ENCODE assay signal across 19 mouse cellular contexts in genomic region chr7:114536179-114536578, GRCm38 (mm10). TPM values are rescaled to one million over a fixed set of nuclear protein-coding genes. Genes with fewer than 3 reads are reported as not detected.
"Had no signal": no experiment of that assay in that cellular context is flagged by ENCODE, and none has a peak within 500 bp of the region (broad histone marks: within the 10 kb centered on the region; RNA-seq: fewer than 3 reads in every experiment).

No protein-coding gene starts in this region.

- H3K4me2 ChIP-seq: limb, embryonic 13.5 days; limb, embryonic 15.5 days; liver, embryonic 12.5 days; lung, embryonic 14.5 days; midbrain, embryonic 11.5 days; midbrain, embryonic 13.5 days; midbrain, embryonic 15.5 days; neural tube, embryonic 13.5 days; neural tube, embryonic 15.5 days; stomach, embryonic 15.5 days had no signal

- H3K9ac ChIP-seq: limb, embryonic 13.5 days; limb, embryonic 15.5 days; liver, embryonic 12.5 days; liver, embryonic 14.5 days; lung, embryonic 14.5 days; midbrain, embryonic 13.5 days; midbrain, embryonic 15.5 days; neural tube, embryonic 13.5 days; neural tube, embryonic 15.5 days; stomach, embryonic 15.5 days had no signal

- DNase-seq: lung, embryonic 14.5 days; retina, postnatal 1 day; right cerebral cortex, postnatal 14 days; thymus, adult 18-20 months; thymus, postnatal 14 days; thymus, postnatal 36 days had no signal

- H3K4me1 ChIP-seq: limb, embryonic 13.5 days; limb, embryonic 15.5 days; liver, embryonic 12.5 days; megakaryocyte, embryonic 14.5 days; midbrain, embryonic 13.5 days; midbrain, embryonic 15.5 days; neural tube, embryonic 13.5 days; neural tube, embryonic 15.5 days; stomach, embryonic 15.5 days had no signal

- ATAC-seq: liver, embryonic 12.5 days; midbrain, embryonic 13.5 days; midbrain, embryonic 15.5 days had no signal

- H3K9me3 ChIP-seq: limb, embryonic 13.5 days; limb, embryonic 15.5 days; liver, embryonic 12.5 days; megakaryocyte, embryonic 14.5 days; midbrain, embryonic 13.5 days; midbrain, embryonic 15.5 days; neural tube, embryonic 13.5 days; neural tube, embryonic 15.5 days; stomach, embryonic 15.5 days had no signal

- H3K4me3 ChIP-seq: limb, embryonic 13.5 days; limb, embryonic 15.5 days; liver, embryonic 12.5 days; megakaryocyte, embryonic 14.5 days; midbrain, embryonic 13.5 days; midbrain, embryonic 15.5 days; myocyte; neural tube, embryonic 13.5 days; neural tube, embryonic 15.5 days; stomach, embryonic 15.5 days had no signal

- H3K27ac ChIP-seq: limb, embryonic 13.5 days; limb, embryonic 15.5 days; liver, embryonic 12.5 days; liver, embryonic 14.5 days; macrophage; midbrain, embryonic 13.5 days; midbrain, embryonic 15.5 days; neural tube, embryonic 13.5 days; neural tube, embryonic 15.5 days; stomach, embryonic 15.5 days had no signal

- H3K36me3 ChIP-seq: stomach, embryonic 15.5 days had no signal

- H3K27me3 ChIP-seq: limb, embryonic 13.5 days; limb, embryonic 15.5 days; liver, embryonic 12.5 days; megakaryocyte, embryonic 14.5 days; midbrain, embryonic 13.5 days; midbrain, embryonic 15.5 days; neural tube, embryonic 13.5 days; neural tube, embryonic 15.5 days; stomach, embryonic 15.5 days had no signal

RNA-seq across cellular contexts. Expression of gene Cyp2r1, which starts 26.6 kb away (rescaled TPM):
- polyA plus RNA-seq: myocyte had no signal
